ENCODE assay signal across 12 mouse cellular contexts in genomic region chr17:66401596-66402265, GRCm38 (mm10). TPM values are rescaled to one million over a fixed set of nuclear protein-coding genes. Genes with fewer than 3 reads are reported as not detected.
A peak's percentile ranks its signal among the peaks of the same experiment; 100 is the strongest.
DNase-seq lines count a peak whose midpoint lies in the region; ATAC-seq and TF ChIP-seq lines count a peak whose summit lies in the region.
"Had no signal": no experiment of that assay in that cellular context is flagged by ENCODE, and none has a peak within 500 bp of the region (broad histone marks: within the 10 kb centered on the region; RNA-seq: fewer than 3 reads in every experiment).

No protein-coding gene starts in this region.

- no peaks in the 10 kb centered on the region for H3K9me3 ChIP-seq in forebrain, embryonic 12.5 days
- H3K9me3 ChIP-seq in limb, embryonic 12.5 days = no peaks in the 10 kb centered on the region
- H3K9me3 ChIP-seq: neural tube, embryonic 12.5 days had no signal

- peaks cover 51% of the 10 kb centered on the region for H3K4me1 ChIP-seq in forebrain, embryonic 12.5 days
- H3K4me1 ChIP-seq in limb, embryonic 12.5 days (replicated peaks) = peaks cover 26% of the 10 kb centered on the region

- 0 out of 2 replicates have a peak, but pooled peaks cover 5% of the 10 kb centered on the region for H3K27me3 ChIP-seq in forebrain, embryonic 12.5 days
- peaks cover 7% of the 10 kb centered on the region; the same call in 1 of the 2 replicates for H3K27me3 ChIP-seq in limb, embryonic 12.5 days
- H3K27me3 ChIP-seq: neural tube, embryonic 12.5 days had no signal

- ATAC-seq in forebrain, embryonic 12.5 days (ENCODE audit: low FRiP score) = peak; percentile 72; the same call in 1 of the 2 replicates
- ATAC-seq in limb, embryonic 12.5 days (ENCODE audit: insufficient number of reproducible peaks, insufficient read depth, low FRiP score, low TSS enrichment, low read depth) = no peak

- no peaks in the 10 kb centered on the region; the same call in 1 of the 2 replicates for H3K36me3 ChIP-seq in forebrain, embryonic 12.5 days (replicated peaks)
- H3K36me3 ChIP-seq in limb, embryonic 12.5 days = no peaks in the 10 kb centered on the region
- H3K36me3 ChIP-seq: neural tube, embryonic 12.5 days had no signal

- H3K4me3 ChIP-seq in forebrain, embryonic 12.5 days (replicated peaks) = no peak overlapping the region
- H3K4me3 ChIP-seq in limb, embryonic 12.5 days (replicated peaks) = no peak overlapping the region
- H3K4me3 ChIP-seq: neural tube, embryonic 12.5 days had no signal

- no peak for TF ChIP-seq CTCF in brain, embryonic 14.5 days (IDR thresholded peaks at IDR 0.05; ENCODE audit: borderline replicate concordance, extremely low read depth, insufficient read depth, insufficient read length)

- no peak overlapping the region for H3K9ac ChIP-seq in forebrain, embryonic 12.5 days
- no peak overlapping the region for H3K9ac ChIP-seq in limb, embryonic 12.5 days (replicated peaks)
- H3K9ac ChIP-seq: neural tube, embryonic 12.5 days had no signal

- H3K4me2 ChIP-seq in forebrain, embryonic 12.5 days = no peak overlapping the region
- no peak overlapping the region for H3K4me2 ChIP-seq in limb, embryonic 12.5 days
- H3K4me2 ChIP-seq: neural tube, embryonic 12.5 days had no signal

- no peak for TF ChIP-seq POLR2A in brain, embryonic 14.5 days (IDR thresholded peaks at IDR 0.05; ENCODE audit: borderline replicate concordance, extremely low read depth, insufficient read depth, insufficient read length, poor library complexity, severe bottlenecking)

- WGBS in forebrain, embryonic 12.5 days = 12% methylated on average over 9 of the region's 9 CpGs
- 44% methylated on average over 9 of the region's 9 CpGs for WGBS in limb, embryonic 12.5 days

- peak; percentile 35 for DNase-seq in embryo, embryonic 10 days (ENCODE audit: low spot score)
- no peak for DNase-seq in embryo, embryonic 9.5 days (ENCODE audit: extremely low spot score)
- peak; percentile 91 for DNase-seq in brain, embryonic 14.5 days (ENCODE audit: low read depth)
- no peak for DNase-seq in liver
- DNase-seq in heart, adult 11 months = no peak
- no peak for DNase-seq in B cell, adult 2 months
- DNase-seq: adrenal gland, postnatal 25 days; layer of hippocampus, postnatal 36 days; lung, postnatal 10 days had no signal

- peak overlapping the region; percentile 54 for H3K27ac ChIP-seq in forebrain, embryonic 12.5 days
- peak overlapping the region; percentile 59; the same call in 1 of the 2 replicates for H3K27ac ChIP-seq in limb, embryonic 12.5 days
- H3K27ac ChIP-seq: neural tube, embryonic 12.5 days had no signal

RNA-seq across cellular contexts. Expression of gene Mtcl1, which starts 47.8 kb away (rescaled TPM):
- 18.8 and 34.8 TPM in 2 replicates for polyA plus RNA-seq in brain, embryonic 14.5 days (2012; rRNA removed)
- 43.0 and 49.3 TPM in 2 replicates for polyA plus RNA-seq in forebrain, embryonic 12.5 days (2016; fragmentation: Nextera tagmentation; extraction: Ambion mirVana)
- polyA plus RNA-seq in limb, embryonic 12.5 days (2016; fragmentation: Nextera tagmentation; extraction: Ambion mirVana) = 4.8 and 5.3 TPM in 2 replicates

Comparison
In these comparisons a context has a peak if more than half of its experiments do, and no peak if none do; other contexts are left out.
1. DNase-seq: peak in embryo, embryonic 10 days (single experiment) and brain, embryonic 14.5 days (single experiment); none in embryo, embryonic 9.5 days (single experiment), liver (single experiment), heart, adult 11 months (single experiment) and B cell, adult 2 months (0 of 2).